Mouse (Mus musculus): Measurements from ENCODE around the gene Spata18.
A peak's percentile ranks its signal among the peaks of the same experiment; 100 is the strongest.

The Spata18 gene

GRCm38 (mm10) chr5:73651061-73651854 lies at the start of gene Spata18:
Gene Spata18, plus strand, starts transcription at chr5:73651379.
- no peak for DNase-seq (ENCODE audit: low spot score in 2 of 2)

- no peak for DNase-seq (ENCODE audit: low spot score in 2 of 2)
Measured at GRCm38 (mm10) chr5:73602865-73603264, 48.3 kb upstream of the Spata18 start.

GRCm38 (mm10) chr5:73604542-73604941 lies 46.6 kb upstream of the Spata18 start:
- no peak for DNase-seq (ENCODE audit: low spot score in 2 of 2)

- no peak for DNase-seq (ENCODE audit: low spot score in 2 of 2)
Measured at GRCm38 (mm10) chr5:73604964-73605363, 46.2 kb upstream of the Spata18 start.

GRCm38 (mm10) chr5:73611071-73611470 lies 40.1 kb upstream of the Spata18 start:
- no peak for DNase-seq (ENCODE audit: low spot score in 2 of 2)

GRCm38 (mm10) chr5:73613296-73613695 lies 37.9 kb upstream of the Spata18 start:
- no peak for DNase-seq (ENCODE audit: low spot score in 2 of 2)

GRCm38 (mm10) chr5:73615211-73615610 lies 36.0 kb upstream of the Spata18 start:
- DNase-seq (ENCODE audit: low spot score in 2 of 2) = no peak

GRCm38 (mm10) chr5:73618969-73619368 lies 32.2 kb upstream of the Spata18 start:
- no peak for DNase-seq (ENCODE audit: low spot score in 2 of 2)

- DNase-seq (ENCODE audit: low spot score in 2 of 2) = no peak
Measured at GRCm38 (mm10) chr5:73625505-73625904, 25.7 kb upstream of the Spata18 start.

GRCm38 (mm10) chr5:73626842-73627241 lies 24.3 kb upstream of the Spata18 start:
- DNase-seq (ENCODE audit: low spot score in 2 of 2) = no peak

GRCm38 (mm10) chr5:73627559-73627958 lies 23.6 kb upstream of the Spata18 start:
- no peak for DNase-seq (ENCODE audit: low spot score in 2 of 2)

- DNase-seq (ENCODE audit: low spot score in 2 of 2) = no peak
Measured at GRCm38 (mm10) chr5:73627991-73628390, 23.2 kb upstream of the Spata18 start.

GRCm38 (mm10) chr5:73630141-73630540 lies 21.0 kb upstream of the Spata18 start:
- no peak for DNase-seq (ENCODE audit: low spot score in 2 of 2)

GRCm38 (mm10) chr5:73631001-73631558 lies 20.1 kb upstream of the Spata18 start:
- no peak for DNase-seq (ENCODE audit: low spot score in 2 of 2)

- no peak for DNase-seq (ENCODE audit: low spot score in 2 of 2)
Measured at GRCm38 (mm10) chr5:73632291-73632690, 18.9 kb upstream of the Spata18 start, which contains the start of gene Lrrc66. Gene Lrrc66, minus strand, starts transcription at chr5:73632526.

GRCm38 (mm10) chr5:73633141-73633540 lies 18.0 kb upstream of the Spata18 start:
- peak; percentile 66 to 69 for DNase-seq (ENCODE audit: low spot score in 2 of 2)

- no peak for DNase-seq (ENCODE audit: low spot score in 2 of 2)
Measured at GRCm38 (mm10) chr5:73637337-73638107, 13.7 kb upstream of the Spata18 start.

- DNase-seq (ENCODE audit: low spot score in 2 of 2) = no peak
Measured at GRCm38 (mm10) chr5:73641058-73641457, 10.1 kb upstream of the Spata18 start.

- no peak for DNase-seq (ENCODE audit: low spot score in 2 of 2)
Measured at GRCm38 (mm10) chr5:73642091-73642490, 9.1 kb upstream of the Spata18 start.

- peak; percentile 80 to 83 for DNase-seq (ENCODE audit: low spot score in 2 of 2)
Measured at GRCm38 (mm10) chr5:73647261-73647900, 3.8 kb upstream of the Spata18 start, which contains the start of gene Sgcb. Gene Sgcb, minus strand, starts transcription at chr5:73647790.

- DNase-seq (ENCODE audit: low spot score in 2 of 2) = no peak
Measured at GRCm38 (mm10) chr5:73650365-73650964, 714 bp upstream of the Spata18 start.

- DNase-seq (ENCODE audit: low spot score in 2 of 2) = no peak
Measured at GRCm38 (mm10) chr5:73651855-73652201, 649 bp downstream of the Spata18 start.
